Mouse (Mus musculus): ENCODE results near the gene Pacsin2. TPM values are rescaled to one million over a fixed set of nuclear protein-coding genes. Genes with fewer than 3 reads are reported as not detected.

The Pacsin2 gene
- total RNA-seq, 2 experiments from 2014 or later = 43.9 to 45.1 TPM

GRCm38 (mm10) chr15:83349954-83350711 is 114.3 kb downstream of the Pacsin2 start, which contains the start of gene Arfgap3:
Arfgap3 (minus strand) TSS chr15:83350247.
- peak; percentile 93 for DNase-seq
- intact Hi-C loops (cut with DNase I; ENCODE audit: low total_unique reads) = no loop called here

DNA sequence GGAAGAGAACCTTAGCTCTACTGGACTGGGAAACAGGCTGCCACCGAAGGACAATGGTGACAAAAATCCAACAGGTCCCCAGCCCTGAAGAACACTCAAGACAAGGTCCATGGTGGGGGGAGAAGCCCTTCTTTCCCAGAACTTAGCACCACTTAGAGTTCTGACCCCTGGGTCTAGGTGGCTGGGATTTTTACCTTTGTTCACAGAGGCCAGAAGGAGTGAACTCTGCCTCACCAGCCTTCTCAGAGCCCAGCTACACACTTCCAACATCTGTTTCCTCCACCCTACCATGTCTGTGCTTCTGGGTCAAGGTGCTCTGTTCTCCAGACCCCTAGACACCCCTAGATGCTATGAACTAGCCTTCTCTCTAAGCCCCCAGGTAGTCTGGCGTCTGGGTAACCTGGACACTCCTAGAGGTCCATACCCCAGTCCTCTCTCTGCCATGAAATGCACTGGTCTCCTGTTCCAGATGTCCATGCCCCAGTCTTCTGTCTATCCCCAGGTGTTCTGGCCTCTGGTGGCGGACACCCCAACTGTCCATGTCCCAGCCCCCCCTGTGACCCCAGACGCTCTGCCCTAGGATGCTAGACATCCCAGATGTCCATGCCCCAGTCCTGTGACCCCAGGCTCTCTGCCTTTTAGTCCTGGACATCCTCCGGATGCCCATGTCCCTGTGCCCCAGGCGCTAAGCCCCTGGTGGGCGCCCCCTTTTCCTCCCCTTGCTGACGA is 115.0 kb downstream of the Pacsin2 start:
- intact Hi-C loops (cut with DNase I; ENCODE audit: low total_unique reads) = no loop called here

GRCm38 (mm10) chr15:83348747-83349146 is 115.7 kb downstream of the Pacsin2 start:
- intact Hi-C loops (cut with DNase I; ENCODE audit: low total_unique reads) = no loop called here
- no peak for DNase-seq

More for the DNA sequence above, 115.0 kb downstream of the Pacsin2 start:
- DNase-seq = no peak

GRCm38 (mm10) chr15:83345898-83346529 is 118.4 kb downstream of the Pacsin2 start:
- intact Hi-C loops (cut with DNase I; ENCODE audit: low total_unique reads) = no loop called here

DNA sequence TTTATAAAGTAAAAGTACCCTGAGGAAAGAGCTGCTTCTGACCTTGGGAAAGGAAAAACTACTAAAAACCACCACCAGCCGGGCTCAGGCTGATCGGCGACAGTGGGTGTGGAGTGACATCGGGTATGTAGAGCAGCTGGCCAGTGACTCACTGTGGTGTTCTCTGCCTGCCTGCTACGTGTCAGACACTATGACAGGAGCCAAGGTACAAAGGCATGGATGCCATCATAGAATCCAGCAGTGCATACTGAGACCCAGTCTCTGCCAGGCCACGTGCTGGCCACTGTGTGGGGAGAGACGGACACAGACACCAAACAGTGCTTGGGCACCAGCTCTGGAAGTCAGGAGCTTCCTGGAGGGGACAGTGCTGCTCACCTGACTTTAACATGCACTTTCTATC is 119.5 kb downstream of the Pacsin2 start:
- DNase-seq = no peak
- intact Hi-C loops (cut with DNase I; ENCODE audit: low total_unique reads) = no loop called here

More at GRCm38 (mm10) chr15:83345898-83346529, 118.4 kb downstream of the Pacsin2 start:
- no peak for DNase-seq

DNA sequence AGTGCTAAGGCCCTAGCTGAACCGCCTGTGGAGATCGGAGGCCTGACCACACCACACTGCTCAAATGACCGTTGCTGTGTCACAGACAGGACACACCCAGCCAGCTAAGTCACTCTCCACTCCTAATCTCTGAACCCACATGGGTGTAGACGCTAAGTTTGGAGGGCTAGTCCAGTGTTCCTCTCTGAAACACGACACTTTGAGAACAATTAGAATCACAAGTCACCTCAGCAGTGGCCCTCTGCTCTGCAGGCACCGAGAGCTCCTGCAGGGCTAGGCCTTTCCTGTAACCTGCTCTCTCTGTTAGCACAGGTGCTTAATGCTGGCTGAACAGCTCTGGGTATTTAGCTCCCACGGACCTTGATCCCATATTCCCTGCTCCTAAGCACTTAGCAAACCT is 120.2 kb downstream of the Pacsin2 start:
- no peak for DNase-seq
- intact Hi-C loops (cut with DNase I; ENCODE audit: low total_unique reads) = no loop called here

GRCm38 (mm10) chr15:83338908-83339307 is 125.5 kb downstream of the Pacsin2 start:
- no peak for DNase-seq
- intact Hi-C loops (cut with DNase I; ENCODE audit: low total_unique reads) = no loop called here

- no peak for DNase-seq
- intact Hi-C loops (cut with DNase I; ENCODE audit: low total_unique reads) = no loop called here
Observed at GRCm38 (mm10) chr15:83337903-83338870, 126.2 kb downstream of the Pacsin2 start.

DNA sequence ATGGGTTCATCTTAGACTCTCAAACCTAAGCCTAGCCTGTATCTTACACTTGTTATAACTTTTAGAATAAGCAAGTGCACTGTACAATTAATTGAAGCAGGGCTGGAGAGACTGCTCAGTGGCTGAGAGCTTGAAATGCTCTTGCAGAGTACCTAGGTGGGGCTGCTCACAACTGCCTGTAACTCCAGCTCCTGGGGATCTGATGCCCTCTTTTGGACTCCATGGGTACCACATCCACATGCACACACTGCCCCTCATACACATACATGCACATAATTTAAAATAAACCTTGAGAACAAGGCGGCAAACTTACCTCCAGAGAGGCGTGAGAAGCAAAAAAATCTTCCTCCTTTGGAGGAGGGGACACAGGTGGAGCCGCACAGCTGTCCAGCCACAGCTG is 132.0 kb downstream of the Pacsin2 start:
- no peak for DNase-seq
- intact Hi-C loops (cut with DNase I; ENCODE audit: low total_unique reads) = no loop called here

DNA sequence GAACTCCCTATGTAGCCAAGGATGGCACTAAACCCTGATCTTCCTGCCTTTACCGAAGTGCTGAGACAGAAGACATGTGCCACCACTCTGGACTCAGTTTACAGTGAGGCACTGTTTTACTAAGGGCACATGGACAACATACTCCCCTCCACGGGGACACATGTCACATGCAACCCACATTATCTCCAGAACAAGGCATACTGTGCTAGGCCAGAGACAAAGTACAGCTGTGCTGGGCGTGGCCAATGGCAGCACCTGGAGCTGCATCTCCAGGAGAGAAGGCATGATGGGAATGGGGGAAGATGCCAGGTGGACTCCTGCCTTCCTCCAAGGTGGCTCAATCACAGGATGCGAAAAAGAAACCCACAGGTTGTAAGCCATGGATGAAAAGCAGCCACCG is 135.5 kb downstream of the Pacsin2 start:
- no peak for DNase-seq
- intact Hi-C loops (cut with DNase I; ENCODE audit: low total_unique reads) = loop anchor here (5.0 kb wide), 1 partner anchor 117 kb away; no protein-coding TSS in a partner anchor

Other genes with a start within 250 kb of the Pacsin2 start
- gene A4galt, start 212.8 kb downstream of the Pacsin2 start, total RNA-seq (2021) = 1 to 10 TPM; 5.7 to 7.4 TPM
- 10 to 100 TPM in 1 of 2 experiments, 1 to 10 TPM in 1; 9.7 to 10.0 TPM for gene Arfgap3, start 114.4 kb downstream of the Pacsin2 start, total RNA-seq (2021)
- 1 to 10 TPM; 3.6 to 5.1 TPM for gene Ttll1, start 46.3 kb upstream of the Pacsin2 start, total RNA-seq (2021)
- 1 to 10 TPM; 2.8 to 3.2 TPM for gene Bik, start 62.3 kb upstream of the Pacsin2 start, total RNA-seq (2021)
- 10 to 100 TPM; 24.9 to 33.5 TPM for gene Tspo, start 99.0 kb upstream of the Pacsin2 start, total RNA-seq (2021)
- gene Mcat, start 99.2 kb upstream of the Pacsin2 start, total RNA-seq (2021) = 10 to 100 TPM; 20.4 to 21.9 TPM
- gene Ttll12, start 130.6 kb upstream of the Pacsin2 start, total RNA-seq (2021) = 1 to 10 TPM; 6.3 to 8.3 TPM

All from gastrocnemius, postnatal 14 days (tissue).